Mouse (Mus musculus): ENCODE results near the gene Gk.

DNA sequence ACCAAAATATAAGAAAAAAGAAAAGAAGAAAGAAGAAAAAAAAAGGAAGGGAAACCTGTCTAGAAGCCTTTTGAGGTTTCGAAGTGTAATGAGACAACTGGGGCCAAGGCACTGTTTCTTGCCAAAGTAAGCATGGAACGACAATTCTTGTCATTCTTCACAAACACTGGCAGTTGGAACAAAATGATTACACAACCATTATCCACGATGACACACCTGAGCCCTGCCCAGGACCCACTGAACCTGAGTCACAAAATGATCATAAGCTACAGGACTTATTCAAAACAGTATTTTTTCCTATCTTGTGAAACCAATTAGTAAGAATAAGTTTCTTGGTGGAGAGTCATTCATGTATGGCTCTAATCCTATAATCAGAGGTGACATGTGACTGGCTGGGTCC is 5.3 kb downstream of the Gk start:
- TF ChIP-seq CTCF (IDR thresholded peaks at IDR 0.05; ENCODE audit: borderline replicate concordance, extremely low read depth, insufficient read depth, insufficient read length) (no peak), POLR2A (IDR thresholded peaks at IDR 0.05; ENCODE audit: borderline replicate concordance, extremely low read depth, insufficient read depth, insufficient read length, poor library complexity, severe bottlenecking) (no peak)
